ENCODE assay signal across 11 mouse cellular contexts in genomic region chr2:77177472-77177871, GRCm38 (mm10). TPM values are rescaled to one million over a fixed set of nuclear protein-coding genes. Genes with fewer than 3 reads are reported as not detected.
DNase-seq lines count a peak whose midpoint lies in the region; ATAC-seq and TF ChIP-seq lines count a peak whose summit lies in the region.
"Had no signal": no experiment of that assay in that cellular context is flagged by ENCODE, and none has a peak within 500 bp of the region (broad histone marks: within the 10 kb centered on the region; RNA-seq: fewer than 3 reads in every experiment).

No protein-coding gene starts in this region.

- peak overlapping the region; percentile 18; the same call in 1 of the 2 replicates for H3K27ac ChIP-seq in forebrain, embryonic 11.5 days (ENCODE audit: low read depth, low read length)
- H3K27ac ChIP-seq in forebrain, embryonic 13.5 days: no peak overlapping the region
- H3K27ac ChIP-seq in left cerebral cortex, adult 2 months: peak overlapping the region; percentile 36
- no peak overlapping the region for H3K27ac ChIP-seq in intestine, embryonic 16.5 days (ENCODE audit: low read length)
- H3K27ac ChIP-seq in stomach, embryonic 15.5 days: no peak overlapping the region
- H3K27ac ChIP-seq: hindbrain, embryonic 10.5 days had no signal

- H3K27me3 ChIP-seq in forebrain, embryonic 11.5 days (ENCODE audit: control insufficient read depth, insufficient read depth, low read length): no peaks in the 10 kb centered on the region
- H3K27me3 ChIP-seq in forebrain, embryonic 13.5 days: no peaks in the 10 kb centered on the region
- H3K27me3 ChIP-seq in intestine, embryonic 16.5 days (replicated peaks; ENCODE audit: control insufficient read depth, insufficient read depth, low read length): no peaks in the 10 kb centered on the region
- H3K27me3 ChIP-seq in stomach, embryonic 15.5 days (replicated peaks): no peaks in the 10 kb centered on the region

- no peak overlapping the region for H3K9ac ChIP-seq in forebrain, embryonic 11.5 days (ENCODE audit: low read length)
- no peak overlapping the region for H3K9ac ChIP-seq in forebrain, embryonic 13.5 days
- H3K9ac ChIP-seq in intestine, embryonic 16.5 days (ENCODE audit: low read depth, low read length): no peak overlapping the region
- no peak overlapping the region for H3K9ac ChIP-seq in stomach, embryonic 15.5 days

- no peak overlapping the region for H3K4me2 ChIP-seq in forebrain, embryonic 11.5 days (ENCODE audit: low read depth, low read length, severe bottlenecking)
- no peak overlapping the region for H3K4me2 ChIP-seq in forebrain, embryonic 13.5 days
- H3K4me2 ChIP-seq in intestine, embryonic 16.5 days (ENCODE audit: low read depth, low read length): no peak overlapping the region
- H3K4me2 ChIP-seq in stomach, embryonic 15.5 days: no peak overlapping the region

- ATAC-seq in forebrain, embryonic 11.5 days (replicated peaks; ENCODE audit: low FRiP score): peak; percentile 56
- no peak for ATAC-seq in forebrain, embryonic 13.5 days
- peak; percentile 80 for ATAC-seq in intestine, embryonic 16.5 days
- peak; percentile 75 for ATAC-seq in stomach, embryonic 15.5 days (ENCODE audit: insufficient read depth, low FRiP score, low read depth)

- no peak for TF ChIP-seq CTCF in left cerebral cortex, adult 2 months (IDR thresholded peaks at IDR 0.05)

- H3K4me3 ChIP-seq in forebrain, embryonic 11.5 days (ENCODE audit: low read depth, low read length): no peak overlapping the region
- H3K4me3 ChIP-seq in forebrain, embryonic 13.5 days: no peak overlapping the region
- H3K4me3 ChIP-seq in left cerebral cortex, adult 2 months: no peak overlapping the region
- H3K4me3 ChIP-seq in intestine, embryonic 16.5 days (ENCODE audit: low read length): no peak overlapping the region
- no peak overlapping the region for H3K4me3 ChIP-seq in stomach, embryonic 15.5 days (replicated peaks)
- H3K4me3 ChIP-seq: hindbrain, embryonic 10.5 days had no signal

- H3K36me3 ChIP-seq in forebrain, embryonic 11.5 days (ENCODE audit: control insufficient read depth, insufficient read depth, low read length): no peaks in the 10 kb centered on the region
- no peaks in the 10 kb centered on the region for H3K36me3 ChIP-seq in forebrain, embryonic 13.5 days (ENCODE audit: poor library complexity, severe bottlenecking)
- no peaks in the 10 kb centered on the region for H3K36me3 ChIP-seq in intestine, embryonic 16.5 days (ENCODE audit: control insufficient read depth, insufficient read depth, low read length)
- no peaks in the 10 kb centered on the region for H3K36me3 ChIP-seq in stomach, embryonic 15.5 days
- H3K36me3 ChIP-seq: hindbrain, embryonic 10.5 days had no signal

- peaks cover under 1% of the 10 kb centered on the region; the same call in 1 of the 2 replicates for H3K4me1 ChIP-seq in forebrain, embryonic 11.5 days (replicated peaks; ENCODE audit: control insufficient read depth, insufficient read depth, low read length)
- peaks cover 17% of the 10 kb centered on the region for H3K4me1 ChIP-seq in forebrain, embryonic 13.5 days
- H3K4me1 ChIP-seq in intestine, embryonic 16.5 days (ENCODE audit: control insufficient read depth, insufficient read depth, low read length): peaks cover 5% of the 10 kb centered on the region; the same call in 1 of the 2 replicates
- 0 out of 2 replicates have a peak, but pooled peaks cover 8% of the 10 kb centered on the region for H3K4me1 ChIP-seq in stomach, embryonic 15.5 days

- intact Hi-C loops in left cerebral cortex, adult 2 months (cut with DNase I): no loop called here
- intact Hi-C loops in left cerebral cortex, postnatal 4 days (cut with DNase I): no loop called here

- no peaks in the 10 kb centered on the region for H3K9me3 ChIP-seq in forebrain, embryonic 11.5 days (ENCODE audit: control insufficient read depth, low read length)
- no peaks in the 10 kb centered on the region for H3K9me3 ChIP-seq in forebrain, embryonic 13.5 days (replicated peaks)
- no peaks in the 10 kb centered on the region for H3K9me3 ChIP-seq in intestine, embryonic 16.5 days (ENCODE audit: control insufficient read depth, low read length)
- H3K9me3 ChIP-seq in stomach, embryonic 15.5 days: no peaks in the 10 kb centered on the region
- H3K9me3 ChIP-seq: hindbrain, embryonic 10.5 days had no signal

- WGBS in forebrain, embryonic 11.5 days: 72% methylated on average over 2 of the region's 2 CpGs
- WGBS in forebrain, embryonic 13.5 days: 76% methylated on average over 2 of the region's 2 CpGs
- 48% methylated on average over 2 of the region's 2 CpGs for WGBS in intestine, embryonic 16.5 days
- WGBS in stomach, embryonic 15.5 days: 69% methylated on average over 2 of the region's 2 CpGs

- no peak for DNase-seq in forebrain, embryonic 11.5 days (ENCODE audit: low spot score)
- no peak for DNase-seq in left cerebral cortex, adult 2 months (ENCODE audit: extremely low spot score in 1 of 2, low spot score in 2 of 2)
- DNase-seq in left cerebral cortex, postnatal 4 days: no peak
- DNase-seq in ovary, postnatal 10 days (ENCODE audit: low spot score): no peak
- DNase-seq in adrenal gland, adult 18-20 months (ENCODE audit: low spot score in 2 of 2): no peak
- DNase-seq: cerebellum, postnatal 25 days; midbrain, embryonic 14.5 days had no signal

RNA-seq across cellular contexts. Expression of gene Ccdc141, which starts 7.0 kb away (rescaled TPM):
- 2.4 and 3.4 TPM in 2 replicates for polyA plus RNA-seq in forebrain, embryonic 11.5 days (2014; fragmentation: Nextera tagmentation; extraction: Ambion mirVana)
- 3.0 and 3.6 TPM in 2 replicates for polyA plus RNA-seq in forebrain, embryonic 13.5 days (2015; fragmentation: Nextera tagmentation; extraction: Ambion mirVana)
- 10 to 100 TPM; 18.5 to 28.2 TPM for total RNA-seq in left cerebral cortex, adult 2 months (2021)
- total RNA-seq in left cerebral cortex, postnatal 4 days (2021): 10 to 100 TPM; 16.8 to 18.3 TPM
- 3.7 and 4.4 TPM in 2 replicates for polyA plus RNA-seq in intestine, embryonic 16.5 days (2015; fragmentation: Nextera tagmentation; extraction: Ambion mirVana)
- 8.5 and 9.6 TPM in 2 replicates for polyA plus RNA-seq in stomach, embryonic 15.5 days (2015; fragmentation: Nextera tagmentation; extraction: Ambion mirVana)
- 1 to 10 TPM; 4.1 to 5.0 TPM for total RNA-seq in adrenal gland, adult 18-20 months (2021)

Comparison
In these comparisons a context has a peak if more than half of its experiments do, and no peak if none do; other contexts are left out.
1. H3K27ac ChIP-seq: peak in forebrain, embryonic 11.5 days (single experiment) and left cerebral cortex, adult 2 months (single experiment); none in forebrain, embryonic 13.5 days (single experiment), intestine, embryonic 16.5 days (single experiment) and stomach, embryonic 15.5 days (single experiment).